Mouse (Mus musculus) frontal cortex, postnatal 36 days (tissue): ENCODE data around the gene Olfr463.
"Not testable (repeated sequence)": the region's sequence is repeated elsewhere in the genome, so short reads cannot be mapped to it uniquely, and the experiment has no call there.

ENCODE experiments used
- DNase-seq, 2 experiments: peaks; one replicate each; pipeline ENCODE4 v3.0.0; 2022; ENCODE audit warnings: low spot score in 2 of 2

Gene Olfr463

GRCm38 (mm10) chr11:87897287-87897686, at the start of gene Olfr463:
Olfr463 (minus strand) TSS chr11:87897387.
- no peak for DNase-seq

DNA sequence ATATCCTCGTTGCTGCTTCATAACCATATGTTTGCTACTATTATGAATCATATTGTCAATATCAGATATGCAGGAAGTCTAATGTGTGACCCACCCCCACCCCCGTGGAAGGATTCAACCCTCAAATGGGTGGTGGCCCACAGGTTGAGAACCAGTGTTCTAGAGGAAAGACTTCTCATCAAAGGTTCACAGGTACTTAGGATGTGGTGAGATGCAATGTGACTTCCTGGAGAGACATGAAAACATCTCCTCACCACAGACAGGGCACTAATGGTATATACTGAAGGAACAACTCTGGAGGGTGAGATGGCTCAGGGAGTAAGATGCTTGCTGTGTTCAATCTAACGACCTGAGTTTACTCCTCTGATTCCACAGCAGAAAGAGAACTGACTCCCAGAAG, 38.3 kb upstream of the Olfr463 start:
- no peak for DNase-seq

- DNase-seq = no peak
Observed at GRCm38 (mm10) chr11:87933731-87934130, 36.5 kb upstream of the Olfr463 start.

GRCm38 (mm10) chr11:87930348-87930747, 33.2 kb upstream of the Olfr463 start:
- no peak for DNase-seq

GRCm38 (mm10) chr11:87920966-87921365, 23.8 kb upstream of the Olfr463 start, which contains the start of gene Olfr464:
Olfr464 (minus strand) TSS chr11:87920967.
- no peak for DNase-seq

GRCm38 (mm10) chr11:87920301-87920700, 23.1 kb upstream of the Olfr463 start:
- DNase-seq = peak; percentile 9 to 57

- no peak for DNase-seq
Observed at GRCm38 (mm10) chr11:87916005-87916404, 18.8 kb upstream of the Olfr463 start.

GRCm38 (mm10) chr11:87904331-87904730, 7.1 kb upstream of the Olfr463 start:
- DNase-seq = no peak

DNA sequence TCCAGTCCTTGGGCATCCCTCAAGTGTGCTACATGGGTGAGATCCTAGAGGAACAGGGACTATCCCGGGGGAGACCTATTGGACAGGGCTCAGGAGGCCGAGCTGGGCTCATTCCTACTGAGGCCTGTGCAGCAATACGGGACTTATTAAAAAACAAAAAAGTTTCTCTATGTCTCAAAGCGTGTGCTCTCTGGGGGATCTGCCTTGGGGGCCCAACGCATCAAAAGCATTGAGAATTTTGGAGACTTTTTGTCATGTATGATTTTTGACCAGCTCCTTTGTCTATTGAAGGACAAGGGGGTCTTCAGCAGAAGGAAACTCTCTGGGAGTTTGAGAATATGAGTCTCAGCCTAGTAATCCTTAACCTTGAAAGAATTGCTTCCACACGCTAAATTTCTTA, 5.0 kb downstream of the Olfr463 start, which contains the start of gene Olfr462:
Gene Olfr462, minus strand, starts transcription at position 101 of the 400 bp plus-strand sequence.
- no peak for DNase-seq

GRCm38 (mm10) chr11:87884856-87885255, 12.3 kb downstream of the Olfr463 start:
- no peak for DNase-seq

DNA sequence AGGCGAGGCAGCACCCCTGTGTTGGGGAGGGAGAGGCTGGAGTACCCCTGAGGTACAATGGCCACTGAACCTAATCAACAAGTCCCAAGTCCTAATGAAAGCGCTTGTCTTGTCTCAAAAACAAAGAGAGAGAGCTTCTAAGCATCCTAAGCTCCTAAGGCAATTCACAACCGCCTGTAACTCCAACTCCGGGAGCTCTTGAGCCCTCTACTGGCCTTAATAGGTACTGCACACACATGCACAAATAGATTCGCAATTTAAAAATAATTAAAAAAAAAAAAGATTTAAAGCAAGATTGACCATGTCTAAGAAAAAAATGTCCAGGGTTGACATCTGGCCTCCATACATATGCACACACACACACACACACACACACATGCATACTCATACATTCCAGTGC, 13.7 kb downstream of the Olfr463 start:
- DNase-seq = no peak

DNA sequence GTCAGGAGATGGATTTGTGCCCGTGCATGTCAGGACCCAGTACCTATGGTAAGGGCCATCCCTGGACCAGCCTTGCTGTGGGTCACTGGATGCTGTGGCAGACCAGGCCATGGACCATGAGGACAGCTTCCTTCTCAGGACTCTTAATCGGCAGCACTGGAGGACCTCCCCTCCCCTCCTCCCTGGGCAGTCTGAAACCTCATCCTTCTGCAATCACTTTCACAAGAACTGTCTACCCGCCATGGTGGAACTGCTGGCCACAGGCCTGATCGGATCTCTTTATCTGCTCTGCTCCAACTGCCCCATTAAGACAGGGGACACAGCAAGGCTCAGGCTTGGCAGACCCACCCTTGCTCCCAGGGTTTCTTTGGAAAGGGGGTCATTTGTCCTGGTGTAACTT, 15.5 kb downstream of the Olfr463 start:
- no peak for DNase-seq

GRCm38 (mm10) chr11:87879826-87880225, 17.4 kb downstream of the Olfr463 start:
- no peak for DNase-seq

DNA sequence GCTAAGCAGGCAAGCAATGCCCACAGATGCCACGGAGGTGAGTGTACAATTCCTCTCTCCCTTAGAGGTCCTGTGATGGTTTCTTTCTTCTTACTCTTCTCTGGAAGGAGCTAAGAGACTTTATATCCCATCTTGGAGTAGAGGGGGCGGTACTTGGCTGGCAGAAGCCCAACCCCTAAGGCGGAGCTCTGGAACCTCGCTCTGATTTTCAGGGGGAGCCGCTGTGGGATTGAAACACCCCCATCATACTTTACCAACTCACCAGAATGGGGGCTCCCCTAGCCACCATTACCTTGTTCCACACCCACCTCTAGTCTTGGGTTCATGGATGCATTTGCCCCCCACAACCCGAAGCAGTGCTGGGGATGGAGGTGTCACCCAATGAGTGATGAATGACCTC, 21.8 kb downstream of the Olfr463 start, which contains the start of gene Epx:
Gene Epx, minus strand, starts transcription at position 101 of the 400 bp plus-strand sequence.
- no peak for DNase-seq

DNA sequence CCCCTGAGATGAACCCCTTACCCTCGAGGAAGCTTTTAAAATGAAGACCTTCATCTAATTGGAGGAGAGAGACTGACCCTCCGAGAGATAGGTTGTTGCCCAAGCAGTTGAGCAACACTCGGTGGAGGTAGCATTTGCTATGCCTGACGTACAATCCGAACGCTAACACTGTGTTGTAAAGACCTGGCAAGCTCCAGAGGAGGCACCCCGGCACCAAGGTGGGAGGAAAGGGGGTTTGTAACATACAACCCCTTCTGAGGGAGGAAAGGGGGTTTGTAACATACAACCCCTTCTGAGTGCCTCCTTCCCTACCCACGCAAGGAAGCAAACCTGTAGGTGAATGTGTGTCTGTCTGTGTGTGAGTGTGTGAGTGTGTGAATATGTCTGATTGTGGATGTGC, 25.4 kb downstream of the Olfr463 start:
- no peak for DNase-seq

DNA sequence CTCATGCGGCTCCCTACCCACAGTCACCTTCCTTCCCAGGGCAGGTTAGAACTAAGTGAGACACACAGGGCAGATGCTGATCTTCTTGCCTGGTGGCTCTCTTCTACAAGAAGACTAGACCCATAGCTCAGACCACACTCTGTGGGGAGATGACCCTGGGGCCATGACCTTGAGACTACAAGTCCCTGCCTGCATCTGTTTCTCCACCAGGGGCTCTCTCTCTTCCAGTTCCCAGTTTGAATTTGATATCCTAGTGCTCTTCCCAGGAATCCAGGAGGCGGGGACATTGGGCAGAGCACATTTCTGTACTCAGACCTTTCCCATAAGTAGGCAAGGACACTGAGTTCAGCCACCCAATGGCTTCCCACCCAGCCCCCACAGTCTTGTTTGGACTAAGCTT, 27.1 kb downstream of the Olfr463 start:
- no peak for DNase-seq

GRCm38 (mm10) chr11:87866891-87867290, 30.3 kb downstream of the Olfr463 start:
- DNase-seq = not testable (repeated sequence)

- no peak for DNase-seq
Observed at GRCm38 (mm10) chr11:87862805-87863204, 34.4 kb downstream of the Olfr463 start.

DNA sequence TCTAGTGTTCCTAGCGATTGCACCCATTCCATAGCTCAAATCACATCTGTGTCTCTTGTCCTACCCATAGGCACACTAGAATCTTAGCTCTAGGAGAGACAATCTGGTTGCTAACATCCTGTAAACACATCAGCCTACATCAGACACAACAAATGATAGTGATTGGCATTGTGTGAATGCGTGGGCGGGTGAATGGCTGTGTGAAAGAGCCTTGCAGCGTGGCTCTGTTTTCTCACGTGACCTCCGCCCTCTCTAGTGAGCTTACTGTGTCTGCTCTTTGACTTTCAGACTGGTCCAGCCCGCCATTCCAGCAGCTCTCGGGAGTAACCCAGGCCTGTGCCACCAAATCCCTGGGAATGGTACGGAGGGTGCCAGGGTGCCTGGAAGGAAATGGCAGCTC, 36.8 kb downstream of the Olfr463 start:
- no peak for DNase-seq

DNA sequence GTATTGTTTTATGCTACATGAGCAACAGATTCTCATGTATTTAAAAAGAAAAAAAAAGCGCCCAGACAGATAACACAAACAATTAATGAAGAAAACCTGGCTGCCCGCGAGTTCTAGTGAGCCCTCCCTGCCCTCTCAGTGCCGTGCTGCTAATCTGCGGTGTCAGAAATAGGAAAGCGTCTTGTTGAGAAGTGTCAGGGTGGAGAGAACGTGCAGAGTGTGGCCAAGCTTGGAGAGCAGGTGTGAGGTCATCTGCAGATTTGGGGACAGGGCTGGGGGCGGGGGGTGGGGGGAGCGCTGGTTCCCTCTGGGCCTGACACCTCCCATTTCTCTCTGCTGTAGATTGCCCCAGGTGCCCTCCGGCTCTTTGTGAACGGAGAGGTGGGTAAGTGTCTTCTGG, 37.9 kb downstream of the Olfr463 start:
- no peak for DNase-seq

DNA sequence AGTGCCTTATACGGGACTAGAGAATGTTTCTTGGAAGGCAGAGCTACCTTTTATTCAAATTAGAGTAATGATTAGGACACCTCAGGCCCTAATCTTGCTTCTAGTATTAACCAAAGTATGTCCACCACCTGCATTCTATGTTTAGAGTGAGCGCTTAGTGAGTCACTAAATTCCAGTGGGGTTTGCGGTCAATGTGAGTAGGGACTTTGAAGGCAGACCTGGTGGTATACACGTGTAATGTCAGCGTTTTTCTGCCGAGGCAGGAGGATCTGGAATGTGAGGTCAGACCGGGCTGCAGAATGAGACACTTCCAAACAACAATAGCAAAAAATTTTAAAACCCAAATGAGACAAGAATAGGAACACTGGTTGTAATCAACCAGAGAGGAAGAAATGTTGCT, 42.6 kb downstream of the Olfr463 start:
- no peak for DNase-seq

DNA sequence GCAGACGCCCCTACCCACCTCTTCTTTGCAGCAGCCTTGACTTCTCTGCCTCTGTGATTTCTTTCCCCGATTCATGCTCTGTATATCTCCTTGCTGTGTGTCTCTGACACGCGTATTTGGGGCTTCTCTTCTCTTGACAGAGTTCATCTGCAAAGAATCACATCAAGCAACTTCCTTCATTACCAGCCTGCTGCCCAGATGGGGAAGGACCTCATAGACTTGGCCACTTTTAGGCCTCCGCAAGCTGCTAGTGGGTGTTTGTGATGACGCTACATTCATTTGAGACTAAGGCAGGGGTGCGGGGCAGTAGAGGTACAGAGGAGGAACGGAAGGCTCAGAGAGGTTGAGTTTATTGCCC, 43.6 kb downstream of the Olfr463 start:
- peak; percentile 30 to 46 for DNase-seq

- DNase-seq = peak; percentile 93 to 94
Observed at GRCm38 (mm10) chr11:87852690-87853596, 44.2 kb downstream of the Olfr463 start, which contains the start of gene Mks1. Mks1 (plus strand) TSS chr11:87853215.
